Mouse (Mus musculus) testis, postnatal 10 days (tissue): ENCODE data around the gene Auts2.

Experiments used
- DNase-seq: peaks from one replicate; pipeline ENCODE4 v3.0.0; 2021; ENCODE audit warnings: low spot score

Auts2 gene

DNA sequence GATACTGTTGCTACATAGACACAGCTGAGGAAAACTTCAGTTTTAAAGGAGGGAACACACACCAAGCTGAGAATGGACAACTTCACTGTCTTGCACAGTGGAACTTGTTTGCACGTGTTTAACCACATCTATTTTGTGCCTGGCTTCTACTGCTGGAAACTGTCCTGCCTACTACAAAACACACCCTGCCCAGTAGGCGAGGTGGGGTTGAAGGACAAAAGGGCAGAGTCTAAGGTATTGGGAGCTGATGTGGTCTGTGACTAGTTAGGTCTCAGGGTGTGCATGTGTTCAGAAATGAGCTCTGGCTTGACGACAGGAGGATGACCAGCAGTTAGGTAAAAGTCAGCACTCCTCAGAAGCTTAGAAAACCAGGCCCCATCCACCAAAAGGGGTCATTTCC is 636.8 kb downstream of the Auts2 start:
- no peak for DNase-seq

DNA sequence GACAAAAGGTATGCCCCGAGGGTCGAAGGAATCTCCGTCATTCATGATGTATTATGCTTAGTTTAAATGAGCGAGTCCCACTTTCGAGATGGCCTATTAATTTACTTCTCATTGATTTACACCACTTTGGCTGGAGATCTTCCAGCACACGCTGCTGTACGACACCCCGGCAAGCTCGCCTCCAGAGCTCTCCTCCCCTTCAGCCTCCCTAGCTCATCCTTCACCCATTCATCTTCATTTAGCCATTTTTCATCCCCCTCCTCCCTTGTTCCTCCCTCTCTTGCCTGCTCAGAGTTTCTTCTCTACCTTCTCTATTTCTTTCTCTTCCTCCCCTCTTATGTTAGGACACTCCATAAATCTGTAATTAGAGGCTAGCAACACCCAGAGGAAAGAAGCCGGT is 638.7 kb downstream of the Auts2 start:
- no peak for DNase-seq

DNA sequence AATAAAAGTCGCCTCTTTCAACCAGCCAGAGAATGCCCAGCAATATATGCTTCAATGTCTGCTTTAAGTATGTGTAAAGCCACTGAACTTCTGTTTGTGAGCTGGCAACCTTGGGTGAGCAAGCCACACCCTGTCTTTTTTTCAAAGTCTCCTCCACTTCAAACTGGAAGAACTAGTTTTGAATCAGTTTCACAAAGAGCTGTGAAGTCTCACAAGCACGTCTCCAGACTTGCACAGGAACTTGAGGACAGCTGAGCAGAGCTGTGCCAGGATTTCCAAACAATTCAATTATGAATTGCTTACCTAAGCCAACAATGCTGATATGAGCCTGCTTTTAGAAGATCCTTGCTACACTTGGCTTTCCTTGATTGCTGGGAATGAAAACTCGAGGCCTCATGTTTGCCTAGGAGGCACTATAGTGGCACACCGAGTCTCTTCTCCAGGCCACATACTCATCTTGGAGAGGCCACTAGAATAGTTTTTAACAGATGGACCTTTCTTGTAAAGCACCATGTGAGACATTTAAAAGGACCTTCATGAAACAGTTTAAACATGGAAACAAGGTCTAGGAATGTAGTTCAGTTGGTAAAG is 645.0 kb downstream of the Auts2 start:
- no peak for DNase-seq

DNA sequence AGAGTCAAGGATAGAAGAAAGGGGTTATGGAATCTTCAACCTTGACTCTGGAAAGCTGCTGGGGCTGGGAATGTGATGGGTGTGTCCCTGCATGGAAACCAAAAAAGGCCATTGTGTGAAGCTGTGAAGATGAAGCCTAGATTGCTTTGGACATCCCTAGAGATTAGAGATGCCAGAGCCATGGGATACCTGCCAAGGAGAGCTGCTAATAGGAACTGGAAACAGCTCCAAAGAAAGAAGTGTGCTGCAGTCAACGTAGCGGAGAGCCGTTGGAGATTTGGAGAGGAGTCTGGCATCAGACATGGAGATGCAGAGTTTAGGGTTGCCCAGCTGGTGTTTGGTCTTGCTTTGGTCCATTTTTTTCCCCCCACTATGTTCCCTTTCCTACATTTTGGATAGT is 656.5 kb downstream of the Auts2 start:
- no peak for DNase-seq

DNA sequence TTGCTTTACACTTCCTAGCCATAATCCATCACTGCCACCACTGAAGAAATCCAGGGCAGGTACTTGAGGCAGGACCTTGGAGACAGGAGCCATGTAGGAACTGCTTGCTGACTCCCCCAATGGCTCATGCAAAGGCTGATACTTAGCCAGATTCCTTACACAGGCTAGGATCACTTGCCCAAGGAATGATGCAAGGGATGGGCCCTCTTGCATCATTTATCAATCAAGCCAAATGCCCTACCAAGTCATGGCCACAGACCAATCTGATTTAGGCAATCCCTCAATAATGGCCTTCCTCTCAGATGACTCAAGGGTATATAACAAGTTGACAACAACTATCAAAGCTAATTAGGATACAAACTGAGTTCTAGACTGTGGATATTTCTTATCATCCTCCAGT is 666.6 kb downstream of the Auts2 start:
- no peak for DNase-seq

DNA sequence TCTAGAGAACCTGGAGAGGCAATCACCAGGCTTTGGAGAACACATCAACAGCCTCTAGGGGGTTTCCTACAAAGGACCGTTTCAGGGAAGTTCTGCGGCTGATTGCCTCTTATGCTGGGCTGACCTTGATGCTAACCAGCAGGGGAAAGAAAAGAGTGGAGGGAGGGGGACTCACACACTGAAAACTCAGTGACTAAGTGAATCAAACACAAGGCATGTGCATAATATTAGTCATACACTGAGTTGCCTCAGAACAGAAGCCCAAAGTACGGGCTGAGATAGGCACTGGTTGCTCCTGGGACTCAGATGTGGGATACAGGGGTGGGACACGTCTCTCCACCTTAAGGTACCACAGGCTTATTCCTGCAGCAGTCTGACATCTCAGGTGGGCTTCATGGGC is 667.2 kb downstream of the Auts2 start:
- DNase-seq = no peak

DNA sequence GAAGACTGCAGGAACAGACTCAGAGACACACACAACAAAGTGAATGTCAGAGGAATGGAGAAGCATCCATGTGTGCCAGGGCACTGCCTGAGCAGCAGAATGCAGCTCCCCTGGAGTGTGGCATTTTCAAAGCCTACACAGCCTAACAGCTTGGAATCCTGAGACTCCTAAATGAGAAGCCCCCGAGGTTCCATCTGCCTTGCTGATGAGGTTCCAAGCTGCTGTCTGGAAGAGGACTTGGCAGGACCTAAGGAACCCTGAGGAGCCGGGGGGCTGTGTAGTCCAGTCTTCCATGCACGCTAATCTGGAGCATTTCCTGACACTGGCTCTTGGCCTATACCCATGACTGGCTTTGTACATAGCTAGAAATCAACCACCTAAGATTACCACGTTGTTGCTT is 670.0 kb downstream of the Auts2 start:
- DNase-seq = no peak

DNA sequence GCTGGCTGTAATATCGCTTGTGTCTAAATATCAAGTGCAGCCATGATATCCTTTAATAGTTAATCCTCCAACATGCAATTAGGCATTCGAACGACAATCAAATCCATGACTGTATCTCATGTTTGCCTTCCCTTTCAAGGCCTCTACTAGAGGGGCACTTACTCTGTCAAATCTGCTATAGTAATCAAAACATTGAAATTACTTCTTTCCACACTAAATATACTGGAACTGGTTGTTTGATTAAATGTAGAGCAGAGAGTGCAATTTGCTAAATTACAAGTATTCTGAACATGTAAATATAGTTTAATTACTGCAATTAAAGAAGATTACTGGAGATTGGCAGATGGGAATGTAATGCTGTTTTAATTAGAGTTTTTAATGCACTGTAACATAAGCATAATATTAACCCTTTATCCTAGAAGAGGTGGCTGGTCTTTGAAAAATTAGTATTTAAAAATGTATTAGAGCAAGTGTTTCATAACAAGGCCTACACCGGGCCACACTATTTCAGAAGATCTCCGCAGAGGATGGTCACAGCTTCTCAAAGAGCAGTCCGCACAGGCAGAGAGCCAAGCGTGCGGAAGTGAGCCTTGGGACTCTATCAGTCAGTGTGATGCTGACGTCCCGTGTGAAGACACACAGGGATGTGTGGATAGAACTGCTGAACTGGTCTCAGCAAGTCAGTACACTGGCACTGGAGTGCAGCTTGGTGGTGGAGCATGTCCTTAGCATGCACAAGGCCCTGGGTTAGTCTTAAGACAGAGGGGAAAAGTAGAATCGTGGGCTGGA is 673.2 kb downstream of the Auts2 start:
- DNase-seq = no peak

DNA sequence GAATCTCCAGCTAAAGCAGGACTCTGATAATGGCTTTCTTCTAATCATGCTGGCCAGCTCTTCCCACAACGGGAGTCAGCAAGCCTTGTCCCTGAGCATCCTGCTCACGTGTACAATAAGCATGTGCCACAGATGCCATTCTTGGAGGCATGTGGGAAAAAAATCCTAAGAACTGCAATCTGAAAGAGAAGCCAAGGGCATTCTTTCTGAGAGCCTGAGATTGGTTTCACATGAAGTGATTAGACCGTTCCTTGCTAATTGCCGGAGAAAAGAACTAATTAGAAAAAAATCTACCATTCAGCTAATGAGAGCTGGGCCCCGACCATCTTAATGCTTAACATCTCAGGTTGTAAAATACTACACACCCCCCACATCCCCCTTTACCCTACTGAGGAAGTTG is 677.9 kb downstream of the Auts2 start:
- no peak for DNase-seq

DNA sequence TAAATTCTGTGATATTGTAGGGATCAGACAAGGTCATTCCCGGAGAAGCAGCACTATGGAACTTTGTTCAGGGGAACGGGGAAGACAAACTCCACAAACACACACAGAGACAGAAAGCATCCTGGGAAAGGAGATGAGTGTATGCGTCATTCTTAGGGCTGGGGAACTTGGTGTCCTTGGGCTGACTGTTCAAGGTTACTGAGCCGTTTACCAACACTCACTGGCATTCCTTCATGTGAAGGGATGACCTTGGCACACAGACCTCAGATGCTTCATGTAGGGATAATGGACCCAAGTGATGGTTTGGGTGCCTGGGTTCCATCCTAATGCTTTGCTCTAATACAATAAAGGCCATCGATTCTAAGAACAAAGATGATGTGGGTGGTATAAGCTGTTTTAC is 685.2 kb downstream of the Auts2 start:
- no peak for DNase-seq

DNA sequence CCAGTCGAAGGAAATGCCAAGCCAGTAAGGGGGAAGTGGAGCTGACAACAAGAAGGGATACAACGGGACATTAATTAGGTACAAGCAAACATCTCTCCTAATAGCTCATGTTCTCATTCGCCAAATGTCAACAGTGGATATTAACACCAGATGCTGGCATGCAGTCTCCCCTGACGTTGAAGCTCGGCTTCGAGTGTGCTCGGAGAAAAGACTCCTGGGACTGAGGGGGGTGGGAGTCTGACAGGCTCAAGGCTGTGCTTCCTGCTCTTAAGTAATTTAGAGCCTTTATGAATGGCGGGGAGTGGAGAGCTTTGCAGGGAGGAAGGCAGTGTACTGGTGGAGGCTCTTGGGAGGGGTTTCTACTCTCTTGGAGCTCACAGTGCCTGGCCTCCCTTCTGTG is 687.8 kb downstream of the Auts2 start:
- no peak for DNase-seq

DNA sequence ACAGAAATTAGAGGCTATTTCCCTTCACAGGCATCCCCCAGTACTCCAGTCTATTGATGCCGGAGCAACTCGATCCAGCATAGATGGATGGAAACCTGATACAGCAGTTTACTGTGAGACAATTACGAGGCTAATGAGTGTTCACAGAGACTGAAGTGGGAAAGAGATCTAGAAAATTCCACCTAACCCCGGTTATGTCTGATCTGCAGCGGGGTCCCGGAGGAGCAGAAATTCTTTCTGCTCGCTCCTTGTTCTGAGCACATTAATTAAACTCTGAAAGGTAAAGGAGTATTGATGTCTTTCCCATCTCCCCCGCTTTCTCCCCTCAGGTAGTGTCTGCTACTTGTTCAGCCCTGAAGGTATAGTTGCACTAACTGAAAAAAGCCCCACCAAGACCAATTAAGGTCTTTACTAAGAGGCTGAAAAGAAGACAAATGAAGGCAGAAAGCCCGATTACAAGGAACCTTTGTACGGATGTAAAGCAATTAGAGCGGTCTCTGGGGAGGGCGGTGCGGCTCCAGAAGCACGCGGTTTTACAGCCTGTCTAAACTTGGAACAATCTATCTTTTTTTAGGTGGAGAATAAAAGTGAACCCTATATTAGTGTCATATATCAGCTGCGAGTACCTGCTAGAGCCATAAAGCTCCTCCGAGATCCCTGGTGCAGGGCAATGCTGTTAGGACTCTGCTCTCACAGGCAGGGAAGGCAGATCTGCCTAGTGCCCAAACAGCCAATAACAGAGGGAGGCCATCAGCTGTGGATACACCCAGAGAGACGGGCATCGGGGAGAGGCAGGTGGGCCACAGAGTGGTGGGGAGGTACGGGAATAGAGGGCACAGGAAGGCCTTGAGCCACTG is 691.3 kb downstream of the Auts2 start:
- no peak for DNase-seq

DNA sequence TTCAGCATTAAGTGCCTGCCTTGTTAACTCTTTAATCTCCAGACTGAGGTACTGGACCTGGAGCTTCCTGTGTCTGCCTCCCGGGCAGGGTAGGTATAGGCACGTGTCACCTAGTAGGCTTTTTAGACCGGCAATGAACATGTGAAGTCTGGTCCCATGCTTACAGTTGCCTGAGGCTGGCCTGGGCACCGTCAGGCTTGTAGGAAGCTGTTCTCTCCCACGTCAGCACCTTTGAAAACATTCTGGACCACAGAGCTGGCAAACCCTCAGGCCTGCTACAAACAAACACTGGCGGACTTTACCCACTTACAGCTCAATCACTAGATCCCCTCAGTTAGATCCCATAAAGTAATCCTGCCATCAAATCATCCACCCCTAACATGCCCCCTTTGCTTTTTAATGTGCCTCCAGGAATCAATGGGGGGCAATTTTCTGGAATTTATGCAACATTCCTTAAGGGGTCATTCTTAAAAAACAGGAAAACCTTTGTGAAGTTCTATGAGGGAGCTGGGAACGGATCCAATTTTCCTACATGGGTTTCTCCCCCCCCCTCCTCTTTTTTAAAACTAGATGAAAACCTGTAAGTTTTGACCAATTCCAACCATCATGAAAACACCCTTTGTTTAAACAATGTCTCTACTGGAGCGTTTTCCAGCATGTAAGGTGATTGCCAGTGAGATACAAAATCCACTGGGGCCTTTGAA is 692.4 kb downstream of the Auts2 start:
- DNase-seq = no peak

DNA sequence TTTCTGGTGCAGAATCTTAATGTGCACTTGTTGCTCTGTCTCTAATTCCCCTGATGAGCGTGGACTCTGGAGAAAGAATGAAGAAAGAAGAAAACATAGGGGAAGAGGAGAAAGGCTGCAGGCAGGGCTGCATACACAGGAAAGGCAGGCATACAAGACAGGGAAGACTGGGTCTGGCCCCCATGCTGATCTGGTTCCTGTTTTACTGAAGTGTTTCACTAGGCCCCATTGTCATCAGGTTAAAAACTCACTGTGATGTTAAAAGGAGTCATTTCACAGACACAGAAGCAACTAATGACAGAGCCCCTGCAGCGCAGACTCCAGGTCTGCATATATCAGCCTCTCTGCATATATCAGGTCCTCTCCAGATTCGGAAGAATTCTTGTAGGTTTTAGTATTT is 693.5 kb downstream of the Auts2 start:
- no peak for DNase-seq

DNA sequence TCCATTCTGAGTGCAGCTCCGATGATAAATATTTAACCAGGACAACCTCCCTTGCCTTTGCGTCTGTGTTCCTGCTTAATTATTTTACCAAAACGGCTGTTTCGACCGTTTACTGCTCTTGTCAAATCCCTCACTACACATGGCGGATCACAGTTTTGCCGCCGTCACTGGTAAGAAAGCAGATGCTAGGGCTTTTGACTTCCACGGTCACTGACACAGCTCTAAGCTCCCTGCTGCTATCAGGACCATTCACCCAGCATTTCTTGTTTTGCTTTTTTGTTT is 698.7 kb downstream of the Auts2 start:
- DNase-seq = no peak

DNA sequence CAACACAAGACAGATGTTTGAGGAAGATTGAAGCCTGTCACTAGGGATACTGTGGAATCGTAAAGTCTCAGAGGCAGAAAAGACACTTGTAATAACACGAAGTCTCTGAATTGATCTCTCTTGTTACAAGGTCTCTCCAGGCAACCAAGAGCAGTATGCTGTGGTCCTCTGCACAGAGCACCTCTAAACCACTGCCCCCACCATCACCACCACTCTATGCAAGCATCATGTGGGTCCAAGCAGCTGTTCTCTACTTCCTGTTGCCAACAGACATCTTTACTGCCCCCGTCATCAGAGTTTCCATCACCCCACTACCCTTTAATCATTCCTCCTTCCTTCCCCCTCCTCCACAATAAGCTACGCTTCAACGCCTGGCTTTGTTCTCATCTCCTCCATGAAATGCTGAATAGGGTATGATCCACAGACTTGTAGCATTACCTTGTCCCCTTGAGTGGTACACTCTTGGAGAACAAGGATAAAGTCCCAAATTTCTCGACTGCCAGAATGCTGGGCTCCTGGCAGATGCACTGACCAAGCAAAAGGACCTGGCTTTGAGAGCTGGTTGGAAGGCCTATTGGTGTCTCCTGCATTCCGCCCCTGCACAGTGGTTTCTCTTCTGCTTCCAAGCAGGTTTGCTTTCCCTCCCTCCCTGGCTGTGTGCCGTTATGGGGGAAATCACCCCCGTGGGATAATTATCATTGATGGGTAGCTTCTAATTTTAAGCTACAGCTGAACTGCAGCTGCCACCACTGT is 699.2 kb downstream of the Auts2 start:
- DNase-seq = no peak

DNA sequence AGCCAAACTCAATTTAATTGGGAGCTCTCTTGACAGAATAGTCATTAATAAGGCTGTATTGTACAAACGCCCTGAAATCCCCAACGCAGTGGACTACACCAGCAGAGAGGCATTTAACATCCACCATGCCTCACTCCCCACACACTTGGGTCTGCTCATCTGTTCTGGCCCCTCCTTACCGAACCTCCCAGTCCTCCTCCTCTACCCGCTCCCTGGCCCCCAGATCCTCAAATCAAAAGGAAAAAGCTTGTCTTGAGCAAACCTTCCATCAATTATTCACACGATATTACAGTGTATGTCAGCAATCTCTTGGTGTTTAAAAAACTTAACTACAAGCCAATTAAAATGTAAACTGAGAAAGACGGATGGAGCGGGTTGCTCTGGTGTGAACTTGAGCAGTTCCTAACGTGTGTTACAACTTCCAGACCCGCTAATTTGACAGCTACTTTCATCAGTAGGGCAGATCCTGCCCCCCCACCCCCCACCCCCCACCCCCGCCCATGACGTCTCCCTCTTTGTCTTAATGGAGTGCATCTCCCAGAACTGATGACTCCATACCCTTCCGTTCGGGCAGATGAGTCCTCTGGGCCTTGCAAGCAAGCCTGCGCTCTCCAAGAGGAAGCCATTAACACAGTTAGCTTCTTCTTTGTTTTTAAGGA is 703.4 kb downstream of the Auts2 start:
- DNase-seq = no peak

DNA sequence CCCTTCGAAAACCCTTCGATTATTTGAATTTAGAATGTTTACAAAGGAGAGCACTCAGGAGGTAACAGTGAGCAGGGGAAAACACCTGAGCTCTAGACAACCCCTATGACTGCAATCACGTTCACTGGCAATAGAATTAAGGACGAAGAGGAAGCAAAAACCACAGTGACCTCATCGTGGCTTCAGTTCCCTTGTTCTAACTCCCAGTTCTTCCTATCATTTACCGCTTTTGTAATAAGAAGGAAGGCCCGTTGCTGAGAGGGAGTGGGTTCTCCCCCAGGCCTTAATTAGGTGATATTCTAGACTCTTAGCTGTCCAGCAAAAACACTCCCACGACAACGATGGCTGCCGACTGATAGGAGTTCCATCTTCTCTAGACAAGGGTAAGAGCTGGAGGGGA is 704.1 kb downstream of the Auts2 start:
- DNase-seq = no peak

DNA sequence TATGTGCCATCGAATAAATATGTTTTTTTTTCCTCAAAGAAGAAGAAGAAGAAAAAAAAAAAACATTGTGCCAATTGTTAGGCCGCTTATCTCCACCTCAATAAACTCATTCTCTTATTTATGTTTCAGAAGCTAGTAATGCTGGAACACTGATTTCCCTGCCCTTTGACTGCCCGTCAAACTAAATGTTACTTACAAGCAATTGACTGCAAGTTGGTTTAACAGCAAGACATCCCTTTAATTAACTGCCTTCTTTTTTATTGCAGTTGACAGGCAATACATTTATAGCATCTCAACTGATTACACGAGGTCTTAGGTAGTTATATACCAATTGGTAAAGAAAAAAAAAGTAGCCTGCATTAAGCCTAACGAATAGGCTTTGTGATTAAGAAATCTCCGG is 705.1 kb downstream of the Auts2 start:
- no peak for DNase-seq

DNA sequence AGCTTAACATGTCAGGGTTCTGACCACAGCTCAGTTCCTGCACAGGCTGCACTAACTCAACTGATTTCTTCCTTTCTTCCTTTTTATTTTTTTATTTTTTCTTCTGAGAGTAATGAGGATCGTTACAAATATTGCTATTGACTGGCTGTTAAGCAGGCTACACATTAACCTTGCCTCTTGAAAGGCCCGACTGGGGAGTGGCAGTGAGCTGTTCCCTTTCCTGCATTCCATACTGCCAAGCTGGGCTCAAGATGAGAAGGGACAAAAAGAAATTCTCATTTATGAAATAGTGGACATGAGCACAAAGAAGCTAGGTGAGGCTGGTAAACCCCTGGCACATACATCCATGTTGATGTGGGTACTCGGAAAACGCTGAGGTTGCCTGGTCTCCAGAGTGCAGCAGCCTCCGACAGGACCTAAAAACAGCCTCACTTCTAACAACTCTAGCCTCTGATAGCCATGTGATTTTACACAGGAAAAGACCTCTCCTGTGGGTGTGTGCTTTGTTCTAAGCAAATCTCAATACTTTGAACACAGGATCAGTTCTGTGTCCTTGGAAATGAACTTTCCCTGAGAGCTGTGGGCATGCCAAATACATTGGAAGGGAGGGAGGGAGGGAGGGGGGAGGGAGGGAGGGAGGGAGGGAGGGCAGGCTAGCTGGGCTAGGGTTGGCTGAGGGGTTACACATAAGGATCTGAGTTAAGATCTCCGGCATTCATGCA is 707.0 kb downstream of the Auts2 start:
- DNase-seq = no peak
